Mouse (Mus musculus) CH12.LX (cell line): Measurements from ENCODE around the gene Dscaml1. TPM values are rescaled to one million over a fixed set of nuclear protein-coding genes. Genes with fewer than 3 reads are reported as not detected.

Source experiments
- DNase-seq: peaks from one replicate; pipeline ENCODE4 v3.0.0-alpha.2; 2013; ENCODE audit errors: extremely low read depth
- H3K27ac ChIP-seq: 2 replicates; pipeline ENCODE4 v1.5.1; 2012; ENCODE audit warnings: low read depth, mild to moderate bottlenecking, control low read depth, moderate library complexity; ENCODE audit not compliant: insufficient read depth
- H3K27me3 ChIP-seq: replicated peaks from 2 replicates; pipeline ENCODE3; 2012; ENCODE audit warnings: inconsistent platforms
- H3K36me3 ChIP-seq, 2 experiments: replicated peaks in 1 of 2; 2 replicates each; pipeline versions ENCODE3 to v1.6.1; 2012; ENCODE audit warnings: inconsistent platforms in 1 of 2, low read length in 1 of 2, mild to moderate bottlenecking in 1 of 2, mixed read lengths in 1 of 2, moderate library complexity in 1 of 2; ENCODE audit not compliant: control insufficient read depth in 1 of 2, insufficient read depth in 1 of 2
- H3K4me1 ChIP-seq, 2 experiments: 2 replicates each; pipeline ENCODE4 v1.6.1; 2012; ENCODE audit warnings: inconsistent platforms in 1 of 2, moderate library complexity in 1 of 2; ENCODE audit not compliant: insufficient read depth in 2 of 2, control insufficient read depth in 1 of 2
- H3K4me2 ChIP-seq: 2 replicates; pipeline ENCODE4 v1.6.1; 2012; ENCODE audit warnings: low read depth, mild to moderate bottlenecking, control low read depth; ENCODE audit not compliant: poor library complexity, insufficient read depth, severe bottlenecking
- H3K4me3 ChIP-seq, 3 experiments: fragments of 150-350 bp in 1 of 3; sonication (generic) in 1 of 3; replicated peaks in 1 of 3; 2 replicates each; pipeline versions ENCODE3 to v1.5.1; 2011 to 2012; ENCODE audit warnings: low read depth in 2 of 3, low read length in 2 of 3, mild to moderate bottlenecking in 2 of 3, moderate library complexity in 2 of 3, control low read depth in 1 of 3, improper control_type of control experiment in 1 of 3, inconsistent platforms in 1 of 3, mixed read lengths in 1 of 3; ENCODE audit not compliant: poor library complexity in 1 of 3
- H3K79me2 ChIP-seq: replicated peaks from 2 replicates; pipeline ENCODE4 v1.6.1; 2012; ENCODE audit warnings: mild to moderate bottlenecking, moderate library complexity; ENCODE audit not compliant: control insufficient read depth, poor library complexity, insufficient read depth, severe bottlenecking; ENCODE audit errors: extremely low read depth
- H3K9ac ChIP-seq: 2 replicates; pipeline ENCODE4 v1.6.1; 2012; ENCODE audit warnings: low read depth, mild to moderate bottlenecking, control low read depth, moderate library complexity; ENCODE audit not compliant: insufficient read depth
- H3K9me3 ChIP-seq: replicated peaks from 2 replicates; pipeline ENCODE3; 2012; ENCODE audit warnings: low read length, inconsistent platforms, mixed read lengths
- CHD2 ChIP-seq: IDR thresholded peaks from 2 replicates; pipeline ENCODE4 v1.6.1; 2011; ENCODE audit warnings: low read length, improper control_type of control experiment
- E2F4 ChIP-seq: IDR thresholded peaks from 2 replicates; pipeline ENCODE4 v1.6.1; 2011; ENCODE audit warnings: low read depth, low read length, improper control_type of control experiment; ENCODE audit not compliant: insufficient replicate concordance
- ELF1 ChIP-seq: IDR thresholded peaks from 2 replicates; pipeline ENCODE4 v1.6.1; 2014; ENCODE audit warnings: low read depth, mild to moderate bottlenecking, inconsistent platforms, low read length, improper control_type of control experiment
- EP300 ChIP-seq: IDR thresholded peaks from 2 replicates; pipeline ENCODE4 v1.6.1; 2011; ENCODE audit warnings: low read length, improper control_type of control experiment
- ETS1 ChIP-seq: conservative IDR thresholded peaks from 2 replicates; pipeline ENCODE4 v1.6.1; 2012; ENCODE audit warnings: low read depth, mild to moderate bottlenecking, inconsistent platforms, low read length, improper control_type of control experiment, moderate library complexity
- GABPA ChIP-seq: IDR thresholded peaks from 2 replicates; pipeline ENCODE4 v1.6.1; 2012; ENCODE audit warnings: low read depth, low read length, improper control_type of control experiment, inconsistent platforms; ENCODE audit not compliant: insufficient replicate concordance
- IRF4 ChIP-seq: IDR thresholded peaks from 2 replicates; pipeline ENCODE4 v1.6.1; 2014; ENCODE audit warnings: low read depth, mild to moderate bottlenecking, inconsistent platforms, low read length, improper control_type of control experiment
- KAT2A ChIP-seq: IDR thresholded peaks from 2 replicates; pipeline ENCODE4 v1.6.1; 2012; ENCODE audit warnings: low read length, improper control_type of control experiment, inconsistent platforms; ENCODE audit not compliant: insufficient replicate concordance
- MAX ChIP-seq: IDR thresholded peaks from 2 replicates; pipeline ENCODE4 v1.6.1; 2011; ENCODE audit warnings: low read length, improper control_type of control experiment
- MAZ ChIP-seq: IDR thresholded peaks from 2 replicates; pipeline ENCODE4 v1.6.1; 2012; ENCODE audit warnings: low read depth, mild to moderate bottlenecking, inconsistent platforms, low read length, improper control_type of control experiment, moderate library complexity
- MEF2A ChIP-seq: IDR thresholded peaks from 2 replicates; pipeline ENCODE4 v1.6.1; 2014; ENCODE audit warnings: low read depth, mild to moderate bottlenecking, inconsistent platforms, low read length, improper control_type of control experiment, borderline replicate concordance
- MXI1 ChIP-seq: IDR thresholded peaks from 2 replicates; pipeline ENCODE4 v1.6.1; 2011; ENCODE audit warnings: mild to moderate bottlenecking, low read depth, low read length, improper control_type of control experiment
- MYC ChIP-seq: IDR thresholded peaks from 2 replicates; pipeline ENCODE4 v1.6.1; 2011; ENCODE audit warnings: low read depth, mild to moderate bottlenecking, improper control_type of control experiment, low read length
- NELFE ChIP-seq: IDR thresholded peaks from 2 replicates; pipeline ENCODE4 v1.6.1; 2011; ENCODE audit warnings: low read depth, low read length, improper control_type of control experiment
- POLR2AphosphoS2 ChIP-seq: IDR thresholded peaks from 2 replicates; pipeline ENCODE4 v1.6.1; 2011; ENCODE audit warnings: low read depth, low read length, improper control_type of control experiment
- RCOR1 ChIP-seq: conservative IDR thresholded peaks from 2 replicates; pipeline ENCODE4 v1.6.1; 2012; ENCODE audit warnings: low read depth, mild to moderate bottlenecking, inconsistent platforms, low read length, improper control_type of control experiment
- TCF12 ChIP-seq: IDR thresholded peaks from 2 replicates; pipeline ENCODE4 v1.6.1; 2014; ENCODE audit warnings: low read depth, mild to moderate bottlenecking, inconsistent platforms, low read length, improper control_type of control experiment
- ZKSCAN1 ChIP-seq: IDR thresholded peaks from 2 replicates; pipeline ENCODE4 v1.6.1; 2012; ENCODE audit warnings: low read depth, inconsistent platforms, low read length, improper control_type of control experiment, borderline replicate concordance
- dilution Hi-C: fragments of 300-500 bp; cut with MboI; formaldehyde crosslinking; loops from 2 replicates; pipeline ENCODE4 v1.14.3; 2020; ENCODE audit warnings: low sequenced_read_pairs; ENCODE audit not compliant: extremely low pct_unique_long_range_greater_than_20kb, extremely low pct_ligation_motif_present
- in situ Hi-C: fragments of 300-500 bp; cut with MboI; formaldehyde crosslinking; loops from 3 replicates; pipeline ENCODE4 v1.14.3; 2019; ENCODE audit warnings: low sequenced_read_pairs, low pct_ligation_motif_present, low pct_unique_long_range_greater_than_20kb, mixed read lengths
- polyA plus RNA-seq: library from polyadenylated mRNA; unstranded; fragments of >175 nt; gene quantifications from 2 replicates; pipeline ENCODE4 v1.2.1, GENCODE M21; 2012; ENCODE audit warnings: low read depth; ENCODE audit not compliant: insufficient read length
- total RNA-seq, 2 experiments: library from RNA; depleted of rRNA; stranded (reverse); fragments of 300-350 nt in 1 of 2; fragments of >200 nt in 1 of 2; gene quantifications; 2 replicates each; pipeline ENCODE4 v1.2.3; 2012 to 2014

The Dscaml1 gene
- total and polyA plus RNA-seq, 3 experiments, result not detected

GRCm38 (mm10) chr9:45454032-45454431 lies 27.6 kb downstream of the Dscaml1 start:
- dilution Hi-C loops (no loop called here), in situ Hi-C loops (loop anchor here (5.0 kb wide), 1 partner anchor 33 kb away; no protein-coding TSS in a partner anchor)
- no peak overlapping the region for H3K27ac ChIP-seq
- no peak overlapping the region for H3K4me2 ChIP-seq
- no peak overlapping the region for H3K4me3 ChIP-seq
- H3K79me2 ChIP-seq, result no peaks in the 10 kb centered on the region
- no peaks in the 10 kb centered on the region for H3K36me3 ChIP-seq
- H3K4me1 ChIP-seq, result peaks cover 10 to 51% of the 10 kb centered on the region in 2 experiments
- no peak for DNase-seq
- H3K9ac ChIP-seq, result no peak overlapping the region
- H3K9me3 ChIP-seq, result no peaks in the 10 kb centered on the region
- H3K27me3 ChIP-seq, result no peaks in the 10 kb centered on the region
- TF ChIP-seq TCF12 (no peak), POLR2AphosphoS2 (no peak)
- TF ChIP-seq, all 38 proteins: peak for 0

DNA sequence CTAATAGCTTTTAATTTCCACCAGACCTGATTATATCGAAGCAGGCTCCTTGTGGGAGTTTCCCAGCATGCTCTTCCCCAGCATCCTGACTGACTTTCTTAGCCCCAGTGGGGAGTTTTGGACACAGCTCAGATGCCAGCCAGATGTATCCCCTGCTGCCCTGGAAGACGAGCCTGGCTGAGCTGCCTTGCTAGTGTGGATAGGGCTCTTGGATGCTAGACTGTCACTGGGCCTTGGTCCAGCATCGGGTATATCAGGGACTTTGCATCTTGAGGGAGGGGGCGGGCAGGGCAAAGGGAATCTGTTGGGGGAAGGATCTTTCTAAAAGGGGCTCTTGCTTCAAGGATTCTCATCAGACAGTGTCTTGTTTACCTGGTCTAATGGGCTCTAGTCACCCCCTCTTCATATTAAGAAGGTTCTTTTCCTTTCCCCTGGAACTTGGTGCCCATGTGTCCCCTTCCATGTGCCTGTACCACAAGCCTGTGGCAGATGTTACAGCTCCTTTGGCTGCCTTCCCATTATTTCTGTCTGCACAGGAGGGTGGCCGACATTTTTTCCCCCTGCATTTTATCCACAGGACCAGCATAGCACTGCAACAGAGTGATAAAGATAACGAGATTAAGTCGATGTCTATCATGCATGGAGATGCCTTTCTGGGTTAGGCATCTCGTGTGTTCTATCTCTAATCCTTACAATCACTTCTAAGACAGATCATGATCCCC lies 28.6 kb downstream of the Dscaml1 start:
- H3K9ac ChIP-seq, result no peak overlapping the region
- DNase-seq, result no peak
- no peak overlapping the region for H3K27ac ChIP-seq
- H3K4me1 ChIP-seq, result peaks cover 10 to 54% of the 10 kb centered on the region in 2 experiments
- no peak overlapping the region for H3K4me2 ChIP-seq
- TF ChIP-seq GABPA (no peak), IRF4 (no peak), E2F4 (no peak), MEF2A (no peak), RCOR1 (no peak), ETS1 (no peak), MYC (no peak), EP300 (no peak)
- H3K4me3 ChIP-seq, result no peak overlapping the region
- in situ Hi-C loops, result loop anchor here (5.0 kb wide), 1 partner anchor 32 kb away; no protein-coding TSS in a partner anchor
- H3K36me3 ChIP-seq, result no peaks in the 10 kb centered on the region
- H3K9me3 ChIP-seq, result no peaks in the 10 kb centered on the region
- no peaks in the 10 kb centered on the region for H3K27me3 ChIP-seq
- no peaks in the 10 kb centered on the region for H3K79me2 ChIP-seq
- dilution Hi-C loops, result no loop called here

DNA sequence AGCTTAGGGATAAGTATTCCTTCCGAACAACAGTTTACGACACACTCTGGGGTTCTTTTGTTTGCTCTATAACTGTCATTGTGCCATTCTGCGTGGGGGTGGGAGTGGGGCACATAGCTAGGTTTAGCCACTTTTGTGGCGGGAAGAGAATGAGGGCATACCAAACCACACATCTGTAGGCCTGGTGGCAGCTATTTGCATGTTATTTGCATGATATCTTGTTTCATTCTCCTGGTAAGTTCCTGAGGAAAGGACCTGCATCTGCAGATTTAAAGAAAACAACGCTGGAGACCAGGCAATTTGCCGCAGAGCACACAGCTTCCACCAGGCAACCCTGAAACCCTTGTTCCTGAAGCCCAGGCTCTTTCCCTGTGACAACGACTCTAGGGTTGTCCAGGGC lies 30.8 kb downstream of the Dscaml1 start:
- dilution Hi-C loops, result no loop called here
- peaks cover 10 to 43% of the 10 kb centered on the region in 2 experiments for H3K4me1 ChIP-seq
- in situ Hi-C loops, result no loop called here
- H3K79me2 ChIP-seq, result no peaks in the 10 kb centered on the region
- H3K4me2 ChIP-seq, result peak overlapping the region; percentile 25
- DNase-seq, result peak; percentile 52
- H3K36me3 ChIP-seq, result no peaks in the 10 kb centered on the region
- TF ChIP-seq E2F4 (0 out of 2 replicates have a peak, but pooled peaks have one; percentile 64), NELFE (no peak), CHD2 (peak; percentile 37; the same call in 1 of the 2 replicates), MXI1 (no peak), TCF12 (peak; percentile 40; the same call in 1 of the 2 replicates), MAZ (no peak), MAX (no peak), KAT2A (no peak), ELF1 (no peak), ETS1 (peak; percentile 49; the same call in 1 of the 2 replicates), ZKSCAN1 (no peak), EP300 (peak; percentile 57; the same call in 1 of the 2 replicates), MYC (no peak)
- H3K9me3 ChIP-seq, result no peaks in the 10 kb centered on the region
- H3K4me3 ChIP-seq, result no peak overlapping the region
- H3K9ac ChIP-seq, result no peak overlapping the region
- no peaks in the 10 kb centered on the region for H3K27me3 ChIP-seq
- H3K27ac ChIP-seq, result no peak overlapping the region
